Mouse (Mus musculus): ENCODE measurements around the gene Ube2f.

The Ube2f gene

GRCm38 (mm10) chr1:91237676-91238075 is 12.4 kb upstream of the Ube2f start:
- no peak for DNase-seq (ENCODE audit: low read depth, low spot score)

DNA sequence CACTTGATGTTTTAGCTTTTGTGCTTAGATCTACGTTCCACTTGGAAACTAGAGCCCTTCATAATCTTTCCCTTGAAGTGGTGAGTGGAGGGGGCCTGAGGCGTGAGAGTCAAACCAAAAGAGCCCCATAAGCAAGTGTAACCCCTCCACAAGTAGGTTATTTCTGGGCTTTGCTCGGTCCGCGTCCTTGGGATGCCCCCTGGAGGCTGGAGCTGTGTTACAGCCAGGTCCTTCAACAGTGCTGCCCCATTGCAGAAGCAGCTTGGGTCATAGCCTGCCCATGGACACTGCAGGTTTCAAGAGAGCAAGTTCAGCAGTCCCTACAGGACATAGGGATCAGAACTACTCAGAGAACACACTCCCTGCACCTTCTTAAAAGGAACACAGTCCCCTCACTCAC is 11.0 kb upstream of the Ube2f start:
- DNase-seq (ENCODE audit: low read depth, low spot score): peak; percentile 41

- no peak for DNase-seq (ENCODE audit: low read depth, low spot score)
These were observed 10.3 kb upstream of the Ube2f start for GRCm38 (mm10) chr1:91239800-91240199.

DNA sequence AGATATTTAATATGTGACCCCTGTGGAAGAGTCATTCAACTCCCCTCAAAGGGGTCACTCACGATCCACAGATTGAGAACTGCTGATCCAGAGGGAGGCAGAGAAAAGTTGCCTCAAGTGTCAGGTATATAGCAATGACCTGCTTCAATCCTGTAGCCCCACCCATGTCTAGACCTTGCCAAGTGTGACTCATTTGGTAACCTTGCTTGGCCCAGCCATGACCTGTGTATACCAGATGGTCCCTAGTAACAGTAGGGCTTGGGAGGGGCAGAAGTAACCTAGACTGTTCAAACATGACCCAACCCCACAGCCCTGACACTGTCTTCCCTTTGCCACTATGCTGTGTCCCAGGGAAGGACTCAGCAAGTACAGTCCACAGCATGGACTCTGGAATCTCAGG is 9.4 kb upstream of the Ube2f start:
- DNase-seq (ENCODE audit: low read depth, low spot score): no peak

GRCm38 (mm10) chr1:91241249-91241648 is 8.9 kb upstream of the Ube2f start:
- DNase-seq (ENCODE audit: low read depth, low spot score): no peak

GRCm38 (mm10) chr1:91248242-91248641 is 1.9 kb upstream of the Ube2f start:
- DNase-seq (ENCODE audit: low read depth, low spot score): no peak

DNA sequence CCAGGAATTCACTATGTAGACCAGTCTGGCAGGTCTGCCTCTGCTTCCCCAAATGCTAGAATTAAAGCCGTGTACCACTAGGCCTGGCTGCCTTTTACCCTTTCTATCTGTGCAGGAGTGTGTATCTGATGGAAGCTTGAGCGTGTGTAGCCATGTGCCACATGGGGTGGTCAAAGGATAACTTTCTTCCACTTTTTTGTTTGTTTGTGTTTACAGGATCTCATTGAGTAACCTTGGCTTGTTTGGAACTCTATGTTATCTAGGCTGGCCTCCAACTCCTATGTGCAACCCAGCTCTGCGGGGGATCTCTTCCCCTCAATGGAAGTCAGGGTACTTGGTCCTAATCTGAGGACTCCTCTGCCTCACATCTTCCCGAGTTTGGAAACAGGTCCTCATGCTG is 1.1 kb upstream of the Ube2f start:
- DNase-seq (ENCODE audit: low read depth, low spot score): no peak

- no peak for DNase-seq (ENCODE audit: low read depth, low spot score)
These were observed 477 bp downstream of the Ube2f start for GRCm38 (mm10) chr1:91250415-91251147.

DNA sequence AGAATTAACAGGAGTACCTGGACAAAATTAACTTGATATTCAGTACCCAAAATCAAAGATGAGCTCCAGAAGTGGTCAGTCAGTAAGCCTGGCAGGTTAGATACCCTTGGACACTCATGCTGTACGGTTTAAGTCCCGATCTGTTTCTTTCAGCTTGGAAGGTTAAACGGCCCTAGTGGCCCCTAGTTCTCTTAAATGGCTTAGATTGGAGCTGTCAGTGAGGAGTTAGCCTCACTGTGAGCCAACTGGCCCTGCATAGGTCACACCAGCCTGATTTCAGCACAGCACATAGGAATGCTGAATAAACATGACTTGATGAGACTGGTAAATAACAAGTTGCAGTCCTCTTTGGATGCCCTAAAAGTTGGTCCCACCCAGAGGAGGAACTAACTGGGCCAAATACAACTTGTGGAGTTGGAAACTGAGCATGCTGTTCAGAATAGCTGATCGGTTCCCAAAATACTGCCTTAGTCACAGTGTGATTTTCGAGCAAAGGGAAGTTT is 1.1 kb downstream of the Ube2f start:
- DNase-seq (ENCODE audit: low read depth, low spot score): no peak

DNA sequence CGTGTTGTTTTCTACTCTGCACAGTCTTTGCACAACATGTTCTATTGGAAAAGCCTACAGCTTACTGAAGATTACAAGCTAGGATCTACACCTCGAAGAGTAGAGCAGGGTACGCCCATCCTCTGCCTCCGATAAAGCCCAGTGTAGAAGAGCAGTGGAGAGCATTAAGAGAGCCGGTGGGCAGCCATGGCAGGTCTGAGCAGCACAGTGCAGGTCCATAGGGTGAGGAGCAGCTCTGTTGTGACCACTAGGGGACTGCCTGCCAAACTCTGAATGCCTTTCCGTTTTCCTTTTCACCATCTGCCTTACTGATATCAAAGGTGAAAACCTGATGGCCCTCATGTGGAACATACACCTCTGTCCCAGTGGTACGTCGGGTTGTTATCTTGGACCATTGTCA is 1.8 kb downstream of the Ube2f start:
- no peak for DNase-seq (ENCODE audit: low read depth, low spot score)

DNA sequence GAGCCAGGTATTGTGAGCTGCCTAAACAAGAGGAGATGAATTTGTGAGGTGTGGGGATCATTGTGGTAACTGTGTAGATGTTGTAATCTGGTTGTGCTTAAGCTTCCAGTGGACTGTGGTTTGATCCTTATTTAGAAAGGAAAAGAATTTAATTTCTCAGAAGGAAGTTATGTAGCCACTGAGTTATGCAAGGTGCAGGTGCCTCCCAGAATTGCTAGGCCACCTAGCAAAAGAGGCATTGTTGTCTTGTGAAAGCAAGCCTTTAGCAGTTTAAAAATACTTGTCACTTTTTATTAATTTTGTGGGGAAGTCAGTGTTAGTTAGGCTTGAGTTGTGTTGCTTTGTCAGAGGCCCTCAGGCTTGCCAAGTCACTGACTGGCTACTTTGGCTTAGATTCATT is 7.8 kb downstream of the Ube2f start:
- no peak for DNase-seq (ENCODE audit: low read depth, low spot score)

DNA sequence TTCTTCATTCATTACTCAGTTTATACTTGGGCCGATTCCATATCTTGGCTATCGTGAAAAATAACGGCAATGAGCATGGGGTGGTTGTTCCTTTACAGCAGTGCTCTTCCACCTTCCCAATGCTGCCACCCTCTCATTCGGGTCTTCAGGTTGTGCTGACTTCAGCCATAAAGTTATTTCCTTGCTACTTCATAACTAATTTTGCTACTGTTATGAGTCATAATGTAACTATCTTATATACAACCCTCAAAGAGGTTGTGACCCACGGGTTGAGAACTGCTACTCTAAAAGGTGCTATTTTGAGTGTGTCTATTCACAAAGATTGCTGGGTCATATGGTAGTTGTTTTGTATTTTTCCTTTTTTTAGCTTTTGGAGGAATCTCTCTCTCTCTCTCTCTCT is 9.7 kb downstream of the Ube2f start:
- no peak for DNase-seq (ENCODE audit: low read depth, low spot score)

- no peak for DNase-seq (ENCODE audit: low read depth, low spot score)
These were observed 12.4 kb downstream of the Ube2f start for GRCm38 (mm10) chr1:91262508-91262907.

DNA sequence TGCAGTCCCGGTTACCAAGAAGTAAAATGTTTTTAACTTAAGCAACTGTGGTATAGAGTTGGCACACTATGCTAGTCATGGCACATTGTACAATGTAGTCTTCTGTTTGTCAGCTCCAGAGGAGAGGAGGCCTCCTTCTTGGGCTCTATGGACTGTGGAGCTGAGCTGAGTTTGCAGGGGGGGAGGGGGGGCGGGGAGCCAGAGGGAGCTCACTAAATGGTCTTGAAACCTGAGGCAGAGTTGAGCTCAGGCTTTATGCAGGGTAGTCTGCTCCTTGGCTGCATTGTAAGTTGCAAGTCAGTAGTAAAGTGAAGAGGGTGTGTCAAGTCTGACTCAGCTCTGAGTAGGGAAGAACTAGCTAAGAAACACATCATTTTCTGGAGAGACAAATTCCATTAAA is 22.2 kb downstream of the Ube2f start:
- DNase-seq (ENCODE audit: low read depth, low spot score): no peak

DNA sequence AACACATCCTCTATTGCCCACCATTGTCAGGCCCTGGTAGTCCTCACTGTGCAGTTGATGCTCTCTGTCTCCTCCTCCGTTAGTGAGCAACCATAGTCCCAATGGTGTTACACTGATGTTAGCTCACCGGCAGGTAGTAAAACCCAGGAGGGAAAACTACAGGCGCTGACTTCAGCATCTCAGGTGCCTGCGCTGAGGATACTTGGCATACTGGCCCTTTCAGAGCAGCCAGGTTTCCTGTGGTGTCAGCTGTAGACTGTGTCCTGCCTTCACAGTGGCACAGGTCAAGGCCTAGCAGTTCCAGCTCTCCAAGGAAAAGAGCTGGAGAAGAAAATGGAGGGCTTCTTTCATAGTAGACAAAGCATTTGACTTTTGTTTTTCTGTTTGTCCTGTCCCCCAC is 26.5 kb downstream of the Ube2f start:
- DNase-seq (ENCODE audit: low read depth, low spot score): no peak

- no peak for DNase-seq (ENCODE audit: low read depth, low spot score)
These were observed 27.4 kb downstream of the Ube2f start for GRCm38 (mm10) chr1:91277480-91277879.

DNA sequence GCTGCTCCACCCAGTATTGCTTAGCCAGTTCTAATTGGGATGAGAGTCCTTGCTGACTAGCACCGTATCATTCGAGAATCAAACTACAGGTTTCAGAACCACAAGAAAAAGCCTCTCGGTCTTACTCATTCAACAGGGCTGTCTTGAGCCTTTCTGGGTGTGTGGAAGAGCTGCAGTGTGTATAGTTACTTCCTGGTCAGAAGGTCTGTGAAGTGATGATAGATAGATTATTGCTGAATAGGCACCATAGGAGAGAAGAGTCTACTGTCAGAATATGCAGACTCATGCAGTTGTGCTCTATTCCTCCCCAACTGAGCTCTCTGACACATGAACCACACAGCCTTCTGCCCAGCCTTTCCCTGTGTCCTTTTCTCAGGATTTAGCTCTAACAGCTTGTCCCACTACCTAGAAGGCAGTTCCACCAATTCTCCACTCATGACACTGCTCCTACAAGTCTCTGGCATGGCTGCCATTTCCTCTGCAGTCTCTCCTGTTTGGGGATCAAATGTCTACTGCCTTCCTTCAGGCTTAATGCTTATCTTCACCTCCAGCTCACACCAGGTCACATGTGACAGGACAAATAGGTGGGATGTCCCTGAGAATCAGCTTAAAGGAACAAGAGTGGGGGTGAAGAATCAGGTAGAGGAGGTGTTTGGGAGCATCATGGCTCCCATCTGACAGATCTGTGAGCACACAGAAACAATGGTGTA is 28.5 kb downstream of the Ube2f start:
- DNase-seq (ENCODE audit: low read depth, low spot score): no peak

- no peak for DNase-seq (ENCODE audit: low read depth, low spot score)
These were observed 29.0 kb downstream of the Ube2f start for GRCm38 (mm10) chr1:91279126-91279525.

DNA sequence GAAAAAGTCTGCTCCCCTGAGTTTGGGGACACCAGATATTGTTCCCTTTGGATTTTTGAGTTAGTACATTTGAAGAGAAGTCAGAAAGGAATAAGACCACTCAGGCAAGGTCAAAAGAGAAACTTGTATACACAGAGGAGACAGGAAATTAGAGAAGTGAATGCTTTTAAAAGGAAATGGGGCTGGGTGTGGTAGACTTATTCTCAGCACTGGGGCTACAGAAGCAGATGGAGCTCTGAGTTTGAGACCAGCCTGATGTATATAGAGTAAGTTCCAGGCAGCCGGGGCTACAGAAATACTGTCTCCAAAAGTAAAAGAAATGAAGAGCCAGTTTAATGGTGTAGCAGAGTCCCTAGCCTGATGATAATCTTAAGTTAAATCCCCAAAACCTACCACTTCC is 32.5 kb downstream of the Ube2f start:
- no peak for DNase-seq (ENCODE audit: low read depth, low spot score)

- no peak for DNase-seq (ENCODE audit: low read depth, low spot score)
These were observed 39.3 kb downstream of the Ube2f start for GRCm38 (mm10) chr1:91289375-91289774.

GRCm38 (mm10) chr1:91292101-91292825 is 42.2 kb downstream of the Ube2f start:
- DNase-seq (ENCODE audit: low read depth, low spot score): no peak

GRCm38 (mm10) chr1:91295544-91295943 is 45.4 kb downstream of the Ube2f start:
- DNase-seq (ENCODE audit: low read depth, low spot score): no peak
